Mouse (Mus musculus) forebrain, embryonic 12.5 days (tissue): Measurements from ENCODE around the gene Cpb2. TPM values are rescaled to one million over a fixed set of nuclear protein-coding genes. Genes with fewer than 3 reads are reported as not detected.

Source experiments
- ATAC-seq: fragments of 200-750 bp; cut with Nextera tagmentation; 2 replicates; pipeline ENCODE4 v1.8.0; 2017; ENCODE audit warnings: moderate TSS enrichment; ENCODE audit not compliant: low FRiP score
- H3K27ac ChIP-seq: fragments of 300-500 bp; sonication (generic); 2 replicates; pipeline ENCODE4 v1.5.1; 2016; ENCODE audit warnings: mild to moderate bottlenecking
- H3K27me3 ChIP-seq: fragments of 300-500 bp; sonication (generic); 2 replicates; pipeline ENCODE4 v1.6.1; 2016; ENCODE audit warnings: mild to moderate bottlenecking
- H3K36me3 ChIP-seq: fragments of 300-500 bp; sonication (generic); replicated peaks from 2 replicates; pipeline ENCODE4 v1.6.1; 2016; ENCODE audit warnings: mild to moderate bottlenecking
- H3K4me1 ChIP-seq: fragments of 300-500 bp; sonication (generic); 2 replicates; pipeline ENCODE4 v1.6.1; 2016
- H3K4me2 ChIP-seq: fragments of 300-500 bp; sonication (generic); 2 replicates; pipeline ENCODE4 v1.6.1; 2016; ENCODE audit warnings: mild to moderate bottlenecking, moderate library complexity
- H3K4me3 ChIP-seq: fragments of 300-500 bp; sonication (generic); replicated peaks from 2 replicates; pipeline ENCODE4 v1.5.1; 2016; ENCODE audit warnings: mild to moderate bottlenecking
- H3K9ac ChIP-seq: fragments of 300-500 bp; sonication (generic); 2 replicates; pipeline ENCODE4 v1.6.1; 2016; ENCODE audit warnings: mild to moderate bottlenecking
- H3K9me3 ChIP-seq: fragments of 300-500 bp; sonication (generic); 2 replicates; pipeline ENCODE4 v1.6.1; 2016
- WGBS: fragments of 180-500 bp; shearing (Covaris S2); methylation state at CpG from one replicate; pipeline ENCODE4 v1.1.7; 2016; 5-methylcytosine and 5-hydroxymethylcytosine counted together
- polyA plus RNA-seq: library from polyadenylated mRNA; unstranded; fragments of >200 nt; fragmentation: Nextera tagmentation; extraction: Ambion mirVana; gene quantifications from 2 replicates; pipeline ENCODE4 v1.2.1, GENCODE M21; 2016

Cpb2 gene
- polyA plus RNA-seq, 1 experiment from 2014 or later = not detected

DNA sequence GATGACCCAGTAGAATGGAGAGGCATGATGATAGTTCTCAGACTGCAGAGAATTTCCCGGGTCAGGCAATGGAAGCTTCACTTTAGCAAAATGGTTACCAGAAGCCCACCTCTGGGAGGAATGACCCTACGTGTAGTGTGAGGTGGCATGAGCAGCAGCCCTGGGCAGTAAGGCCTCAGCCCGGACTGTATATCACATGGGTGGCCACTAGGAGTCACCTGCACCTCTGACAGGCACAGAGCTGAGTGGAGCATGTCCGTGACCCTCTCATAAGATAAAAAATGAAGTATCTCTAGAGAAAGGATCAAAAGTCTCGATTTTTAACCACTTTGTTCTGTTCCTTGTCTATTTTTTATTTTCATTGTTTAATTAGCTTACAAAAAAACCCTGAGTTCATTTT lies 14.4 kb downstream of the Cpb2 start:
- Histone ChIP-seq H3K27me3 (no peaks in the 10 kb centered on the region), H3K27ac (no peak overlapping the region), H3K4me1 (no peaks in the 10 kb centered on the region), H3K36me3 (no peaks in the 10 kb centered on the region), H3K4me2 (no peak overlapping the region), H3K9ac (no peak overlapping the region), H3K4me3 (no peak overlapping the region), H3K9me3 (no peaks in the 10 kb centered on the region)
- WGBS = 42% methylated on average over 5 of the region's 5 CpGs
- no peak; the same call in 1 of the 2 replicates for ATAC-seq

DNA sequence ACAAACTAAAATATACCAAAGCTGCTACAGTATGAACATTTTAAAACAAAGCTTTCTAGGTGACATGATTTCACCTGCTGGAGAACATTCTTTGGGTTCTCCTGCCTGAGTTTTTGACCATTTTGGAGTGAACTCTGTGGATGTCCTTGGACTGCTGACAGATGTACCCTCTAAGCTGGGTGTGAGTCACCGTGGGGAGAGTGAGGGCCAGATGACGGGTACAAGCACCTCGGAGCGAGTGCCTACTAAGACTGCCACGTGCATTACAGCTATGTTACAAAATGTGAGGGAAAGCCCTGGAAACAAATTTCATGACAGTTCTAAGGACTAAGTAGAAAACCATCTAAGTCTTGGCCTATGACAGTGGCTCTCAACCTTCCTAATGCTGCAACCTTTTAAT lies 27.4 kb downstream of the Cpb2 start:
- 90% methylated on average over 5 of the region's 5 CpGs for WGBS
- no peak overlapping the region for H3K27ac ChIP-seq
- H3K36me3 ChIP-seq = no peaks in the 10 kb centered on the region
- H3K9me3 ChIP-seq = no peaks in the 10 kb centered on the region
- no peak overlapping the region for H3K4me2 ChIP-seq
- H3K27me3 ChIP-seq = no peaks in the 10 kb centered on the region
- H3K9ac ChIP-seq = no peak overlapping the region
- H3K4me3 ChIP-seq = no peak overlapping the region
- no peaks in the 10 kb centered on the region for H3K4me1 ChIP-seq
- ATAC-seq = no peak

DNA sequence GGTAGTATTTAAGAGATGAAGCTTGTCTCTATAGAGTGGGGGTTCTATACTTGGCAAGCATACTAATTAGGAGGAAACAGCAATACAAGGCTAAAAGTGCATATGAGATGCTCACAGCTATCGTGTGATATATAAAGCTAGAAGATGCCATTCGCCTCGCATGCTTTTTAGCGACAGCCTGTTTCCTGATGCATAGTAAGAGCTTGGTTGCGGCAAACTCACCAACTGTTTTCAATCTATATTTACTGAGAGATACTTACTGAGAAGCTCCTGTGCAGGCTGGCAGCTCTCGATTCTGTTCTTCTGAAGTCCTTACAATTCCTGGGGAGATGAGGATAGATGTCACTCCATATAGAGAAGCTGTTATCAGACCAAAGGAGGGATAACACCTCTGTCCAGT lies 37.6 kb downstream of the Cpb2 start:
- Histone ChIP-seq H3K4me3 (no peak overlapping the region), H3K4me2 (no peak overlapping the region), H3K9me3 (no peaks in the 10 kb centered on the region), H3K27ac (no peak overlapping the region), H3K4me1 (peaks cover 4% of the 10 kb centered on the region; the same call in 1 of the 2 replicates), H3K36me3 (no peaks in the 10 kb centered on the region), H3K27me3 (peaks cover 5% of the 10 kb centered on the region; the same call in 1 of the 2 replicates), H3K9ac (no peak overlapping the region)
- ATAC-seq = no peak
- 84% methylated on average over 6 of the region's 6 CpGs for WGBS

DNA sequence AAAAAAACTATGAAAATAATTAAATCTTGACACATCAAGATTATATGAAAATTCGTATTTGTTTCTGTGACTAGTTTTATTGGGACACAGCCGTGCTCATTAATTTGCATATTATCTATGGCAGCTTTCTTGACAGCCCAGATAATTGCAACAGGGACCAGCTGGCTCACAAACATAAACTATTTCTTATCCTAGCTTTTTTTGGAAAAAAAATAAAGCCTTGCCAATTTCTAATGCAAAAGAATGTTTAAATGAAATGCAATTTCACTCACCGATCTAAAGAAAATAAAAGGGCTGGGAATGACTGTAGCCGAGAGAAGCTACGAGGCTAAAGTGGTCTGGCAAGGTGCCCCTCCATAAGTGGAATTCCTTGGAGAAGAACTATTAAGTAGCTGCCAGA lies 38.3 kb downstream of the Cpb2 start:
- Histone ChIP-seq H3K36me3 (no peaks in the 10 kb centered on the region), H3K4me3 (no peak overlapping the region), H3K4me1 (peaks cover 11% of the 10 kb centered on the region), H3K9ac (no peak overlapping the region), H3K9me3 (no peaks in the 10 kb centered on the region), H3K27me3 (peaks cover 5% of the 10 kb centered on the region; the same call in 1 of the 2 replicates), H3K27ac (no peak overlapping the region), H3K4me2 (no peak overlapping the region)
- WGBS = 71% methylated on average over 5 of the region's 5 CpGs
- ATAC-seq = no peak

DNA sequence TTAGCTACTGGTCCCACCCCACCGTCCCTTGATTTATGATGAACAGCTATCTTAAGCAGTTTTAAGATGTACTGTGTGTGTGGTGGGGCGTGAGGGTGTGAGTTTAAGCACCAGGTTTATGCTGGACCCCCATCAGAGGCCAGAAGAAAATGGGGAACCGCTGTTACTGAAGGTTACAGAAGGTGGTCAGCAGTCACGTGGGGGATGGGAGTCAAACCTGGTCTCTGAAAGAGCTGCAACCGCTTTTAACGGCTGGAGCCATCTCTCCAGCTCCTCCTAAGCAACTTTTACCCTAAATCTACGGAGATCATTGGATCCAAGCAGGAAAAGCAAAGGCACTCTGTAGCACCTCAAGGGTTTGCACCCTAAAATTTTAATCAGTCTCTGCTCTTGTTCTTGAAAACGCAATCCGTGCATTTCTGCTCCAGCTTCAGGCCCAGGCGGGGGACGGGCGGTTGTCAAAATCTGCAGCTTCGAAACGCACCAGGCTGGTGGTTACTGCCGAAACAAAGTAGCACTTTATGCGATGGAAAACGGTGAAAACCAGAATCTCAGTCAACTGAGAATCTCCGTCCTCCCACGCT lies 41.6 kb downstream of the Cpb2 start:
- 6% methylated on average over 19 of the region's 19 CpGs for WGBS
- Histone ChIP-seq H3K9me3 (no peaks in the 10 kb centered on the region), H3K4me2 (peak overlapping the region; percentile 63), H3K27ac (peak overlapping the region; percentile 59), H3K27me3 (peaks cover 5% of the 10 kb centered on the region; the same call in 1 of the 2 replicates), H3K36me3 (no peaks in the 10 kb centered on the region), H3K9ac (peak overlapping the region; percentile 85), H3K4me1 (peaks cover 13% of the 10 kb centered on the region), H3K4me3 (peak overlapping the region; percentile 88)
- ATAC-seq = peak; percentile 43

DNA sequence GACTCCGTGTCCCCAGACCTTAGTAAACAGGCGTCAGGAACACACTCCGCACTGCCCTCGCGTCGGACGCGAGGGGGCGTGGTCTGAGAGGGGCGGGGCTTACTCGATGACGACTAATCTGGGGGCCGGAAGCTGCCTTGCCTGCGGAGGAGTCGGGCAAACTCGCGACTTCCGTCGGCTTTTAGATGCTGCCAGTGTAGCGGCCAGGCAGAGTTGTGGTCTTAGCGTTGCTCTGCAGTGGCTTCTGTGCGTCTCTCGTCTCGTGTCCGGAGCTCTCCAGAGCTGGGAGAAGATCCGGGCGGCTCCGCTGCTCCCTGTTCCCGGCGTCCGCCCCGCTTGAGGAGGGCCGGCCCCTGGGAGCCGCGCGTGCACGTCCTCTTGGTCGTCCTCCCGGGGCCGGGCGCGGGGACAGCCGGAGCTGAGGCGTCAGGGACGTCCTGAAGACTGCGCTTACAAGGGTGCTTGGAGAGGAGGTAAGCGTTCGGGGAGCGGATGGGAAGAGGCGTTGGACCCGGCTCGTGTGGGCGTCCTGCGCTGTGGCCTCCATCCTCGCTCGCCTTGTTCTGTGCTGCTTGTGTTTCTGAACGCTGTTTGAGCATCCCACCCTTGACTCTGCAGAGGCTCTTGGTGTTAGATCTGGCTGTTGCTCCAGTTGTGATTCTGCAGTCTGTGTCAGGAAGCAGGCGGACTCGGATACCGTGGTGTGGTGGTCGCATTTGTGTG lies 42.3 kb downstream of the Cpb2 start, which contains the start of gene Zc3h13:
TSS of gene Zc3h13 (plus strand) at position 181 of the 723 bp plus-strand sequence.
- peak within 1 kb of the TSS; percentile 82 for H3K27ac ChIP-seq
- no peaks in the 10 kb centered on the region for H3K9me3 ChIP-seq
- under 1% methylated on average over 61 of the region's 61 CpGs for WGBS
- peak; percentile 99 for ATAC-seq
- peaks cover 5% of the 10 kb centered on the region; the same call in 1 of the 2 replicates for H3K27me3 ChIP-seq
- peak within 1 kb of the TSS; percentile 88 for H3K4me3 ChIP-seq
- H3K4me2 ChIP-seq = peak within 1 kb of the TSS; percentile 90
- H3K9ac ChIP-seq = peak within 1 kb of the TSS; percentile 85
- peaks cover 13% of the 10 kb centered on the region for H3K4me1 ChIP-seq
- H3K36me3 ChIP-seq = no peaks in the 10 kb centered on the region

DNA sequence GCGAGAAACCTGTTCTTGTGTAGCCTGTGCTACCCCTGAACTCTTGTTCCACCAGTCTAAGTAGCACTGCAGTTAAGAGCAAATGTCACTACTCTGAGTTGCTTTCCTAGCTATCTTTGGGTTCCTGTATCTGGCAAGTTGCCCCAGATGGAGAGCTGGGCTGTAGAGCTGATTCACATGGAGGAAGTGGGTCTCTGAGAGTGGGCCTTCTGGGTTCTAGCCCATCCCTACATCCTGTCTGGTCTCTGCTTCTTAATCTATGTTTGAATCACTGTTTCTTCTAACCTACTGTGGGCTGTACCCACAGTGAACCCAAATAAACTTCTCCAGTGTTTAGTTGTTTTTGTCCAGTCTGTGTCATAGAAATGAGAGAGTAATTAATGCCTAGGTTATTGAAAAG lies 59.0 kb downstream of the Cpb2 start:
- H3K9ac ChIP-seq = no peak overlapping the region
- ATAC-seq = no peak
- H3K36me3 ChIP-seq = no peaks in the 10 kb centered on the region
- no peak overlapping the region for H3K4me2 ChIP-seq
- H3K4me1 ChIP-seq = no peaks in the 10 kb centered on the region
- no peak overlapping the region for H3K4me3 ChIP-seq
- no peaks in the 10 kb centered on the region for H3K27me3 ChIP-seq
- 88% methylated on average over 1 of the region's 1 CpGs for WGBS
- H3K9me3 ChIP-seq = no peaks in the 10 kb centered on the region
- H3K27ac ChIP-seq = no peak overlapping the region

DNA sequence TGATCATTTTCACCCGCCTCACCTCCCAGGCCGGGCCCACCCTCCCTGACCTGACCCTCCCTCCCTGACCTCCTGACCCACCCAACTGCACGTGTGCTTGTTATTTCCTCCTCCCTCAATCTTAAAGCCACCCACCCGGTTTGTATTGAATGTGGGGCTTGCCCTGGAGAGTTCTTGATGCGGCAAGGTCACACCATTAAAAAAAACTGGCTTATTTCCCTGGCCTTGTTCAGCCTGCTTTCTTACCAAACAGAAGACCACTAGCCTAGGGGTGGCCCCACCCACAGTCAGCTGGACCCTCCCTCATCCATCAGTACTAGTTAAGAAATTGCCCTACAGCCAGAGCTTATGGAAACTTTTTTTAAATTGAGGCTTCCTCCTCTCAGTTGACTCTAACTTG lies 61.7 kb downstream of the Cpb2 start:
- no peaks in the 10 kb centered on the region for H3K9me3 ChIP-seq
- no peak overlapping the region for H3K27ac ChIP-seq
- no peak overlapping the region for H3K9ac ChIP-seq
- H3K4me3 ChIP-seq = no peak overlapping the region
- 32% methylated on average over 5 of the region's 5 CpGs for WGBS
- no peaks in the 10 kb centered on the region for H3K36me3 ChIP-seq
- no peaks in the 10 kb centered on the region for H3K4me1 ChIP-seq
- ATAC-seq = no peak
- H3K27me3 ChIP-seq = no peaks in the 10 kb centered on the region
- no peak overlapping the region for H3K4me2 ChIP-seq

DNA sequence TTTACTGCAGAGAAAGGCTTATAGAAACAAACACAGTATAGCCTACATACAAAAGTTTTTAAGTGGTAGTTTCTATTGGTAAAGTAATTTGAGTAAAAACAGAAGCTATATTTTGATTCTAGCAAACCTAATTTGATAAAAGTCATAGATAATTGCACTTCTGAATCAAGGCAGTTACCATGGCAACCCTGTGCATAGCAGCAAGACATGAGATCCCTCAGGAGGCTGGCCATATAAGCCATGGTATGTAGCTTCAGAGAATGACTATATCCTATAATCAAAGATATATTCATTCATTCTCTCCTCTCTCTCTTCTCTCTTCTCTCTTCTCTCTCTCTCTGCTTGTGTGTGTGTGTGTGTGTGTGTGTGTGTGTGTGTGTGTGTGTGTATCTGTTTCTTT lies 65.8 kb downstream of the Cpb2 start:
- H3K9me3 ChIP-seq = no peaks in the 10 kb centered on the region
- H3K27ac ChIP-seq = no peak overlapping the region
- peaks cover 3% of the 10 kb centered on the region; the same call in 1 of the 2 replicates for H3K36me3 ChIP-seq
- H3K9ac ChIP-seq = no peak overlapping the region
- no peaks in the 10 kb centered on the region for H3K4me1 ChIP-seq
- H3K27me3 ChIP-seq = no peaks in the 10 kb centered on the region
- no peak overlapping the region for H3K4me2 ChIP-seq
- ATAC-seq = no peak
- H3K4me3 ChIP-seq = no peak overlapping the region

DNA sequence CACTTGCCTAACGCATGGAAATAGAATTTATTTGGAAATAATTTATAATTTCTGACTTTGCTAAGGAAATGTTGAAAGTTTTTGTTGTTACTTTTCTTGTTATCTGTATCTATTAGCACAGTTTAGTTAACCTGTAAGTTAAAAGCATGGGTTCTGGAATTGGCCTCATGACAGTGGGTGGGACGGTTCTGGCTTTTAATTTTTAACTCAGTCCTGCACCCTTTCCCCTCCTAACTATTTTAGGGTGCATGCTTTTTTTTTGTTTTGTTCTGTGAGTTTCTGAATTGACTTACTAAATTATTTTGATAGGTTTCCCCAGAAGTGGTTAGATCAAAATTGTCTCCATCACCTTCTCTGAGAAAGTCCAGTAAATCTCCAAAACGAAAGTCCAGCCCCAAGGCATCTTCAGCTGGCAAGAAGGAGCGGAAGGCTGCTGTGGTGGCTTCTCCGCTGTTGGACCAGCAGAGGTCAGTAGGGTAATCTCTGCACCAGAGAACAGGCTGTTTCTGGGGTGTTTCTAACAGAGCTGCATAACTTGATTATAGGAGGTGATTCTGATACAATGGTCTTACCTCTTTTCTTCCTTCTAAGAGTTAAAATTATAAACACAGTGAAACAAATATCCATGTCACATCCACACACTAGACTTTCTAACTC lies 67.4 kb downstream of the Cpb2 start:
- no peaks in the 10 kb centered on the region for H3K9me3 ChIP-seq
- WGBS = 69% methylated on average over 5 of the region's 5 CpGs

DNA sequence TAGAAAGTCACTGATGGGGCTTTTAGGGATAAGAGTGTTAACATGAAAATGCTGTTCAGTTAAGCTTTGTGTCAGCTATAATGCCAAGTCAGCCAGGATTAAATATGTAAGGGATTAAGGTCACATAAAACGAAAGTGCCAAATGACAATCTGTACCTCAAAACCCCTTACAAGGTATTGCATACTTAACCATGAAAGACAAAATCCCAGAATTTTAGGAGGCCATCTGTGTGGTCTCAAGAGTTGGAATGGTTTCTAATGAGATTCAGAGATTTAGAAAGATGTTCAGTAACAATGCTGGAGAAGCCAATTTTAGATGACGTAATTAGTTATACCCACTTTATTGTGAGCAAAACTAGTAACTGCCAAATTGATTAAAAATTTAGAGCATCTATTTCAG lies 72.4 kb downstream of the Cpb2 start:
- WGBS = 89% methylated on average over 2 of the region's 2 CpGs

More for the DNA sequence above, 67.4 kb downstream of the Cpb2 start:
- no peak overlapping the region for H3K4me2 ChIP-seq
- H3K4me3 ChIP-seq = no peak overlapping the region
- no peaks in the 10 kb centered on the region for H3K4me1 ChIP-seq
- H3K9ac ChIP-seq = no peak overlapping the region
- no peaks in the 10 kb centered on the region for H3K27me3 ChIP-seq
- ATAC-seq = no peak
- H3K36me3 ChIP-seq = peaks cover 3% of the 10 kb centered on the region; the same call in 1 of the 2 replicates
- H3K27ac ChIP-seq = no peak overlapping the region

DNA sequence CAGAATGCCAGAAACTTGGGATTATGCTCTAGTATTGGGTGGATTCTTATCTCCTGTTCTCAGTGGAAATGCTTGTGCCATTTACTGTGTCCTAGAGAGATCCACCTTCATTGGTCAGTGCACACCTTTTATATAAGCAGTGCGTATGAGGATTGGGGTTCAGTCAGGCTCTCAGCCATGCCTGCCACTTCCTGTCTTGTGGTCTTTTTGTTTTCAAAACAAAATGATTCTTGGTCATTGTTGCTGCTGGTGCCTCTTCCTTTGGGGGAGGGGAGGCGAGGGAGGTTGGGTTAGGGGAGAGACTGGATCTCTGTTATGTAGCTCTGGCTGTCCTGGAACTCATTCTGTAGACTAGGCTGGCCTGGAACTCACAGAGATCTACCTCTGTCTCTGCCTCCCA lies 76.6 kb downstream of the Cpb2 start:
- WGBS = 94% methylated on average over 2 of the region's 2 CpGs
- H3K27ac ChIP-seq = no peak overlapping the region
- H3K9ac ChIP-seq = no peak overlapping the region
- no peak overlapping the region for H3K4me2 ChIP-seq
- H3K9me3 ChIP-seq = no peaks in the 10 kb centered on the region
- ATAC-seq = no peak
- H3K27me3 ChIP-seq = no peaks in the 10 kb centered on the region
- H3K4me3 ChIP-seq = no peak overlapping the region
- H3K4me1 ChIP-seq = no peaks in the 10 kb centered on the region
- H3K36me3 ChIP-seq = peaks cover 28% of the 10 kb centered on the region

More for the DNA sequence above, 72.4 kb downstream of the Cpb2 start:
- no peaks in the 10 kb centered on the region for H3K27me3 ChIP-seq
- no peak overlapping the region for H3K4me3 ChIP-seq
- H3K4me2 ChIP-seq = no peak overlapping the region
- no peaks in the 10 kb centered on the region for H3K4me1 ChIP-seq
- no peak overlapping the region for H3K9ac ChIP-seq
- peaks cover 3% of the 10 kb centered on the region; the same call in 1 of the 2 replicates for H3K36me3 ChIP-seq
- no peak for ATAC-seq
- H3K9me3 ChIP-seq = no peaks in the 10 kb centered on the region
- no peak overlapping the region for H3K27ac ChIP-seq
